Mouse (Mus musculus) olfactory bulb, adult 2 months (tissue): ENCODE data around the gene Erv3. TPM values are rescaled to one million over a fixed set of nuclear protein-coding genes. Genes with fewer than 3 reads are reported as not detected.

Experiments used
- H3K27ac ChIP-seq: fragments of 200-500 bp; 2 replicates; pipeline ENCODE4 v1.5.1; 2012; ENCODE audit warnings: low read depth, low read length; ENCODE audit not compliant: insufficient read depth
- H3K4me1 ChIP-seq: fragments of 200-500 bp; 2 replicates; pipeline ENCODE4 v1.6.1; 2012; ENCODE audit warnings: low read length; ENCODE audit not compliant: control insufficient read depth, insufficient read depth
- H3K4me3 ChIP-seq: fragments of 200-500 bp; 2 replicates; pipeline ENCODE4 v1.5.1; 2012; ENCODE audit warnings: mild to moderate bottlenecking, low read depth, low read length, moderate library complexity; ENCODE audit not compliant: insufficient read depth
- CTCF ChIP-seq: fragments of 200-500 bp; IDR thresholded peaks from 2 replicates; pipeline ENCODE4 v1.5.1; 2012; ENCODE audit warnings: low read depth, mild to moderate bottlenecking, low read length, moderate library complexity; ENCODE audit not compliant: insufficient read depth
- POLR2A ChIP-seq: fragments of 200-500 bp; IDR thresholded peaks from 2 replicates; pipeline ENCODE4 v1.6.1; 2012; ENCODE audit warnings: mild to moderate bottlenecking, low read depth, low read length, moderate library complexity; ENCODE audit not compliant: insufficient read depth
- WGBS: fragments of 180-500 bp; shearing (Covaris S2); methylation state at CpG from one replicate; pipeline ENCODE4 v1.1.7; 2018; 5-methylcytosine and 5-hydroxymethylcytosine counted together
- polyA plus RNA-seq: library from polyadenylated mRNA; stranded (reverse); fragments of >200 nt; gene quantifications from 2 replicates; pipeline ENCODE4 v1.2.4, GENCODE M21; 2012; ENCODE audit warnings: low replicate concordance; ENCODE audit not compliant: missing spikeins, insufficient read depth, insufficient read length

Gene Erv3
- polyA plus RNA-seq, 1 experiment = not detected

GRCm38 (mm10) chr2:131897336-131898109, 38.0 kb upstream of the Erv3 start:
- H3K27ac ChIP-seq = no peak overlapping the region
- TF ChIP-seq CTCF (no peak), POLR2A (no peak)
- 83% methylated on average over 12 of the region's 12 CpGs for WGBS
- H3K4me1 ChIP-seq = peaks cover 4% of the 10 kb centered on the region; the same call in 1 of the 2 replicates
- H3K4me3 ChIP-seq = no peak overlapping the region

- Histone ChIP-seq H3K4me3 (no peak overlapping the region), H3K27ac (no peak overlapping the region), H3K4me1 (peaks cover 10% of the 10 kb centered on the region)
- TF ChIP-seq POLR2A (no peak), CTCF (no peak)
- WGBS = 92% methylated on average over 4 of the region's 4 CpGs
Measured at GRCm38 (mm10) chr2:131896011-131896410, 36.5 kb upstream of the Erv3 start.

GRCm38 (mm10) chr2:131895106-131895505, 35.6 kb upstream of the Erv3 start:
- no peak overlapping the region for H3K27ac ChIP-seq
- no peak overlapping the region for H3K4me3 ChIP-seq
- peaks cover 11% of the 10 kb centered on the region for H3K4me1 ChIP-seq
- no peak for TF ChIP-seq CTCF
- TF ChIP-seq POLR2A = no peak
- WGBS = 60% methylated on average over 2 of the region's 2 CpGs

GRCm38 (mm10) chr2:131892534-131892933, 33.0 kb upstream of the Erv3 start:
- H3K4me1 ChIP-seq = peaks cover 14% of the 10 kb centered on the region
- H3K27ac ChIP-seq = peak overlapping the region; percentile 95
- H3K4me3 ChIP-seq = no peak overlapping the region
- TF ChIP-seq CTCF = no peak
- TF ChIP-seq POLR2A = no peak
- WGBS = 24% methylated on average over 5 of the region's 5 CpGs

- TF ChIP-seq CTCF (no peak), POLR2A (no peak)
- H3K4me3 ChIP-seq = no peak overlapping the region
- H3K27ac ChIP-seq = no peak overlapping the region
- 89% methylated on average over 7 of the region's 7 CpGs for WGBS
- H3K4me1 ChIP-seq = peaks cover 12% of the 10 kb centered on the region
Measured at GRCm38 (mm10) chr2:131888233-131888632, 28.7 kb upstream of the Erv3 start.

- no peak overlapping the region for H3K4me3 ChIP-seq
- peaks cover 8% of the 10 kb centered on the region for H3K4me1 ChIP-seq
- WGBS = 86% methylated on average over 6 of the region's 6 CpGs
- H3K27ac ChIP-seq = no peak overlapping the region
- TF ChIP-seq POLR2A (no peak), CTCF (no peak)
Measured at GRCm38 (mm10) chr2:131886503-131887160, 27.1 kb upstream of the Erv3 start.

GRCm38 (mm10) chr2:131883136-131883535, 23.6 kb upstream of the Erv3 start:
- H3K4me3 ChIP-seq = no peak overlapping the region
- peaks cover 4% of the 10 kb centered on the region for H3K4me1 ChIP-seq
- WGBS = 49% methylated on average over 2 of the region's 2 CpGs
- H3K27ac ChIP-seq = no peak overlapping the region
- no peak for TF ChIP-seq CTCF
- no peak for TF ChIP-seq POLR2A

- TF ChIP-seq CTCF (no peak), POLR2A (no peak)
- WGBS = 62% methylated on average over 4 of the region's 4 CpGs
- Histone ChIP-seq H3K4me1 (peaks cover 4% of the 10 kb centered on the region), H3K27ac (no peak overlapping the region), H3K4me3 (no peak overlapping the region)
Measured at GRCm38 (mm10) chr2:131881766-131882165, 22.2 kb upstream of the Erv3 start.

- H3K27ac ChIP-seq = no peak overlapping the region
Measured at GRCm38 (mm10) chr2:131876551-131877265, 17.2 kb upstream of the Erv3 start.

More at GRCm38 (mm10) chr2:131876551-131877265, 17.2 kb upstream of the Erv3 start:
- Histone ChIP-seq H3K4me3 (no peak overlapping the region), H3K4me1 (no peaks in the 10 kb centered on the region)
- TF ChIP-seq CTCF (no peak), POLR2A (no peak)
- WGBS = 90% methylated on average over 7 of the region's 7 CpGs
